Mouse (Mus musculus): ENCODE results near the gene Nutf2.

Gene Nutf2

GRCm38 (mm10) chr8:105855248-105856167 is 4.9 kb upstream of the Nutf2 start:
- DNase-seq (ENCODE audit: low spot score), result peak; percentile 28

- DNase-seq (ENCODE audit: low spot score), result no peak
Observed at GRCm38 (mm10) chr8:105856168-105856835, 4.1 kb upstream of the Nutf2 start.

GRCm38 (mm10) chr8:105858495-105858894 is 1.9 kb upstream of the Nutf2 start:
- no peak for DNase-seq (ENCODE audit: low spot score)

- no peak for DNase-seq (ENCODE audit: low spot score)
Observed at GRCm38 (mm10) chr8:105859314-105859713, 1.1 kb upstream of the Nutf2 start.

GRCm38 (mm10) chr8:105861951-105862350 is 1.6 kb downstream of the Nutf2 start:
- DNase-seq (ENCODE audit: low spot score), result no peak

GRCm38 (mm10) chr8:105866364-105867029 is 6.1 kb downstream of the Nutf2 start:
- DNase-seq (ENCODE audit: low spot score), result no peak

- DNase-seq (ENCODE audit: low spot score), result no peak
Observed at GRCm38 (mm10) chr8:105874301-105874700, 13.9 kb downstream of the Nutf2 start.

GRCm38 (mm10) chr8:105880754-105881520 is 20.6 kb downstream of the Nutf2 start, which contains the start of gene Edc4:
TSS of gene Edc4 (plus strand) at chr8:105880881.
- peak; percentile 78 for DNase-seq (ENCODE audit: low spot score)

- no peak for DNase-seq (ENCODE audit: low spot score)
Observed at GRCm38 (mm10) chr8:105889756-105890465, 29.5 kb downstream of the Nutf2 start.

GRCm38 (mm10) chr8:105890870-105891269 is 30.5 kb downstream of the Nutf2 start:
- no peak for DNase-seq (ENCODE audit: low spot score)

- no peak for DNase-seq (ENCODE audit: low spot score)
Observed at GRCm38 (mm10) chr8:105892432-105892831, 32.1 kb downstream of the Nutf2 start.

GRCm38 (mm10) chr8:105893339-105893738 is 33.0 kb downstream of the Nutf2 start, which contains the start of gene Nrn1l:
TSS of gene Nrn1l (plus strand) at chr8:105893567.
- no peak for DNase-seq (ENCODE audit: low spot score)

- DNase-seq (ENCODE audit: low spot score), result no peak
Observed at GRCm38 (mm10) chr8:105897801-105898480, 37.6 kb downstream of the Nutf2 start.

- peak; percentile 92 for DNase-seq (ENCODE audit: low spot score)
Observed at GRCm38 (mm10) chr8:105900180-105900940, 40.0 kb downstream of the Nutf2 start, which contains the start of gene Pskh1. TSS of gene Pskh1 (plus strand) at chr8:105900441.

GRCm38 (mm10) chr8:105900941-105901616 is 40.7 kb downstream of the Nutf2 start:
- no peak for DNase-seq (ENCODE audit: low spot score)

GRCm38 (mm10) chr8:105919390-105919789 is 59.0 kb downstream of the Nutf2 start:
- no peak for DNase-seq (ENCODE audit: low spot score)

GRCm38 (mm10) chr8:105925123-105925522 is 64.7 kb downstream of the Nutf2 start:
- no peak for DNase-seq (ENCODE audit: low spot score)
